Mouse (Mus musculus) NIH3T3 (cell line): ENCODE measurements around the gene Tmem138.
"Not testable (repeated sequence)": the region's sequence is repeated elsewhere in the genome, so short reads cannot be mapped to it uniquely, and the experiment has no call there.

ENCODE experiments used
- DNase-seq: peaks from one replicate; pipeline ENCODE4 v3.0.0-alpha.2; 2012; ENCODE audit warnings: low read depth

The Tmem138 gene

DNA sequence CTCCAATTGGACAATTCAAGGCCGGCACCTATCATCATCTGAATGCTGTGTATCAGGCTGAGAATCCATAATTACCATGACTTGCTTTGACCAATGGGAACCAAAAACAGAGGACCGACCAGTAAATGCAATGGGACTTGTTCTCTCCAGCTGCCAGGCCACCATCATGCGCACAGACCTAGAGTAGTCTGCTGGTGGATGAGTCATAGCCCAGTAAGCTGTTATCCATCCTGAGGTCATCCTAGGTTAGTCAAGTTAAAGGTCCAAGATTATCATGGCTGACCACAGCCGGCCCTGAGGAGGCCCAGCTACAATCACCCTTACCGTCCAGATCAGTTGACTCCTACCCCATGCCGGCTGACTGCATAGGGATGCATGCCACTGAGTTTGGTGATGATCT is 7.5 kb downstream of the Tmem138 start:
- DNase-seq, result peak; percentile 42

DNA sequence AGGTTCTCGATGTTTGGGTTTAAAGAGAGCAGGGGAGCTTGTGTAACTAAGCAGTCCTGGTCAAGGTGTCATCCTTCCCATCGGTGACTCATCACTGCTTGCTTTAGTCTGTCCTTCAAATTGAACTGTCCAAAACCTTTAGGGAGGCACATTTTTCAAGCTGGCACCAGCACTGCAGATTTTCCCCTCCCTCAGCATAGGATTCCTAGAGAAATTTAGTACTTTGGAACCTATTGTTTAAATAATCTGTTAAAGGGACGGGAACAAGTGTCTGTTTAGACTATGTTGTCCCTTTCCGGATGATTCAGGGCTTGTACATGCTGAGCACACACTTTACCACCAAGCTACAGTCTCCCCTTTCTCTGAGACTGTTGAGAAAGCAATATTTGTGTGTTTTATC is 11.9 kb downstream of the Tmem138 start:
- DNase-seq, result peak; percentile 47

DNA sequence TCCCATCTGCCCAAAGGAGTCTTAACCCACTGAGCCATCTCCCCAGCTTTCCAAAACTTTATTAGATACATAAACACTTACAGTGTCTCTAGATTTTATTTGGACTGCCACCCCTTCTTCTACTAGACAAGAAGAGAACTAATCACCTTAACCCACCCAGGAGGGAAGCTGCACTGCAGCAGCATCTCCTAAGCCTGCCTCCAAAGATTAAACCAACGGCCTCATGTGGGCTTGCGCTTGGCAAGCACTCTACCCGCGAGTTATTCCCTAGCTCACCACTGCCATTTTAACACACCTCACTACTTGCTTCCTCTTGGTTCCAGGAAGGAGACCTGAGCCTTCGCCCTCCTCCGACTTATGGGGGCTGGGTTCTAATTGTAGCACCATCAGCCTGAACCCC is 12.9 kb downstream of the Tmem138 start:
- DNase-seq, result no peak

DNA sequence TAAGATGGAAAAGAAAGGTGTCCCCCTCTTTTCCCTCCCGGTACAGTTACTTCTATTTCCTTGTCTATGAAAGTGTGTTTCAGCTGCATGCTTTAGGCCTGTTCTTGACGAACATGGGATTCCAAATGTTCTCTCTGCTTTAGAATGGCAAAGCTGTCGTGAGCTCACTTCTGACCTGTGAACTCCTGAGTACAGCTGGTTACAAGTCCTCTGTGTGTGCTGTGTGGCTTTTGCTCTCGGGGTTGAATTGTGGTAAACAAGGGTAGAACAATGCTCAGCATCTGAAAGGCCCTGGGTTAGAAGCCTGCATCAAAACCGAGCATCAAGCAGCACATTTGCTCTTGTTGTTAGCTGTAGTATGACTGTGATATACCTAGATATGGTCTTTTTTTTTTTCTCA is 14.8 kb downstream of the Tmem138 start:
- peak; percentile 57 for DNase-seq

DNA sequence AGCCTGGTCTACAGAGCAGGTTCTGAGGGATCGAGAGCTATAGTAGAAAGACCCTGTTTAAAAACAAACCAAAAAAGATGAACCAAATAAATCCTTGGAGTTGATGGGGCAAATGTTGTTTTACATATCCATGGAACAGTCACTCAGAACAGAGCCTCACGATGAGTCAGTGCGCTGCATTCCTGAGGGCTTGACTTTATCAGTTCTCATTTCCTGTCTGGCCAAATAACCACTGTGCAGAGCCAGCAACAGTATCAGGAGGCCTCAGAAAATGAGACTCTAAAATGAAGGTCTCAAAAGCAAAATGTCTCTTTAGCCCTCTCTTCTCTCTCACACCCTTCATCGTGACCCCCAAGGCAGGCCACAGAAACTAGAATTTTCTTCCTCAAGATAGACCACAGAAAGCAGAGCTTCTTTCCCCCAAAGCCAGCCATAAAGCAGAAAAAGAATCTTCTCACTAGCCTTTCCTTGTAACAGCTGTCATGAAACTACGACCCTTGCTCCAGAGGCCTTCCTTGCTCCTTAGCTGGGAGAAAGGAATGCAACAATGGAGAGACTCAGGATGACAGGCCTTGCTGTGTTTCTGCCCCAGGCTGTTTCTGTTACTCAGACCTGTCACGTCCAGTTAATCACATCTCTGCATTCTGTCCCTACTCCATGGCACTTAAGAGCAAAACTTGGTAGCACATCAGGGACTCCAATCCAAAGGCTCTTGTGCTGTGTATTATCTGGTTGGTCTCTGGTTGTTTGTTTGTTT is 15.4 kb downstream of the Tmem138 start:
- peak; percentile 91 for DNase-seq

DNA sequence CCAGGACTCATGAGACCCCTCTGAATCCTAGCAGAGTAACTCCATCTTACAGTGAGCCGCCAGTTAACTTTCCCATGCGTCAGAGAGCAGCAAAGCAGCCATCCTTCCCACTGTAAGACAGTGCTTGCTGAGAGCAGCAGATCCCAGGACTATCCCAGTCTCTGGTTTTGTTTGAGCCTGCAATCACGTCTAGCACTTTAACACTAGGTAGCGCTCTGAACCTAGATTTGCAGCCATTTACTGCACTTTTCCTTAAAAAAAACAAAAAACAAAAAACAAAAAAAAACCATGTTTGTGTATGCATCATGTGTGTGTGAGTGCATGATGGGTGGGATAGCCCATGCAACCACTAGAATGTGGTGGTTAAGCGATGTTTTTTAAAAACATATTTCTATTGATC is 17.1 kb downstream of the Tmem138 start:
- DNase-seq, result peak; percentile 89

DNA sequence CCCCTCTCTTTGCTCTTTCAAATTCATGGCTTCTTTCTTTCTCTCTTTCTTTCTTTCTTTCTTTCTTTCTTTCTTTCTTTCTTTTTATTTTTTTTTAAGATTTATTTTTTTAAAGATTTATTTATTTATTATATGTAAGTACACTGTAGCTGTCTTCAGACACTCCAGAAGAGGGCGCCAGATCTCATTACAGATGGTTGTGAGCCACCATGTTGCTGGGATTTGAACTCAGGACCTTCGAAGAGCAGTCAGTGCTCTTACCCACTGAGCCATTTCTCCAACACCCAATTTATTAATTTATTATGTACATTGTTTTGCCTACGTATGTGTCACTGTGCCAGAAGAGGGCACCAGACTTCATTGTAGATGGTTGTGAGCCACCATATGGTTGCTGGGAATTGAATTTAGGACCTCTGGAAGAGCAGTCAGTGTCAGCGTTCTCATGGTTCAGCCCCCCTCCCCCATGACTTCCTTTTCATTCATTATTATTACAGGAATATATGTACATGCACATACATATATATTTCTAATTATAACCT is 19.3 kb downstream of the Tmem138 start:
- not testable (repeated sequence) for DNase-seq

DNA sequence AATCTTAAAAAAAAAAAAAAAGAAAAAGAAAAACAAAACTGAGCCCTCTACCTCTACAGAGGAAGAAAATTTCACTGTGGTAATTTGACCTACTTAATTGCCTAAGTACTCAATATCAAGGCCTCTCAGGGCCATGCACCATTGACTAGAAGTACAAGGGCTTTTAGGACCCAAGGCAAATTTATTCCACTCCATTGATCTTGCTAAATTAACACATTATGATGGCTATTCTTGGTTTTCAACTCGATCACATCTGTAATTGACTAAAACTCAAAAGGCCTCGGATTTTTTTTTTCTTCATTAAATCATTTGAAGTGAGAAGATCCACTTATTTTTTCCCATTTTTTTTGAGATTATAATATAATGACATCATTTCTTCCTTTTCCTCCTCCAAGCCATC is 19.7 kb downstream of the Tmem138 start:
- no peak for DNase-seq

DNA sequence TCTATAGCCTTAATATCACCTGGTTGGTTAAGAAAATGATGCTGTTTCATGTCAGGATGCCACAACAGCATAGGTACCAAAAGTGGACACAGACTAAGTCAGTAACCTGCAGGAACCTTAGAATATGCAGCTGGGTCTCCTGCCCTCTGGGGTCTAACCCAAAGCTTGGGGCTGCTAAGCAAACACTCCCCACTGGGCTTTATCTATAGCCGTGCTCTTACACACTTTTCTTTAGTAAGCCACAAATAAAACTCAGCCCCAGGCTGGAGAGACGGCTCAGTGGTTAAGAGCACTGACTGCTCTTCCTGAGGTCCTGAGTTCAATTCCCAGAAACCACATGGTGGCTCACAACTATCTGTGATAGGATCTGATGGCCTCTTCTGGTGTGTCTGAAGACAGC is 20.2 kb downstream of the Tmem138 start:
- no peak for DNase-seq

DNA sequence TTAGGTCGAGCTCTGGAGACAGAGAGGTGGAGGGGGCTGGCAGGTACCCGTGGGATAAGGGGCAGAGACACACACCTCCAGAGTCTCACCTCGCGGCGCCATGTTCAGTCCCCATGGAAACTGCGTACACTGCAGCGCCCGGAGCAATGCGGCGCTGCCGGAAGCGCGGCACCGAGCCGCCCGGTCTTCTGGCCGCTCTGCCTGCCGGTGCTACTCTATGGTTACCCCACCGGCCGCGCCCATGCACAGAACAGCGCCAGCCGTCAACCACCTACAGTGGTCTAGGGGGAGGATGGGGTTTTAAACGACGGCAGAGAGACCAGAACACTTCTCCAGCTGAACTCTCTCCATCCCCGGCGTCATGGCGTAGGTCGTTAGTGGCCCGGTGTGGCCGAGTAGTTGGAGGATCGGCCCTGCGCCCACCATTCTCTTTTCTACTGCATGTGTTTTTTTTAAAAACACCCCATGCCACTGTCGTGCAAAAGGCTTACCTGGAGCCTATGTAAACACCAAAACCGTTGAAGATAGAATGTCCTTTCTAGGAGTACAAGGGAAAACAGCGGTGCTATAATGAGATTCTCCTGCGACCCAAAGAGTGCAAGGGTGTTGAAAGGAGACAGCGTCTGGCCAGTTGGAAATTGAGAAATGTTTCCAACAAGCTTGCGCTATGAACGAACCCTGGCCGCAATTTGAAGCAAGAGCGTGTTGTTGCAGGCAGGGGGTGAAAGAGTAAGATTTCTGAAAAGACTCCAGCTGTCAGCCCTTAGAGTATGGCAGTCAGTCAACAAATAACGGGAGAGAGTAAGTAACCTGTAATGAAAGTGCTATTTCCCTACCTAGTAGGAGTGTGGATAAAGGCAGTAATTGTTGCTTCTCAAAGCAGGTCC is 21.3 kb downstream of the Tmem138 start, which contains the start of gene Tmem216:
Gene Tmem216, minus strand, starts transcription at position 615 of the 887 bp plus-strand sequence.
- peak; percentile 91 for DNase-seq

DNA sequence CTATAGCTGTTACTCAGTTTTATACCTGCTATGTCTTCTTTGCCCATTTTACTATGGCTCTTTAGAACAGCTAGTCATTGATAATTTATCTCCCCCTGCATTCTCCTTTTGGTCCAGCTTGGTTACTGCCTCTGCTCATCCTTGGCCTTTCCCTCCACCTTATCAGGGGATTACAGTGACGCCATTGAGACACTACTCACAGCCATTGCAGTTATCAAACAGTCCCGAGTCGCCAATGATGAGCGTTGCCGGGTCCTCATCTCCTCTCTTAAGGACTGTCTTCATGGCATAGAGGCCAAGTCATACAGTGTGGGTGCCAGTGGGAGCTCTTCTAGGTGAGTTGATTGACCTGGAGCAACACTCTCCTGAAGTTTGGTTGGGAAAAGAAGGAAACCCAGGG is 37.7 kb downstream of the Tmem138 start:
- no peak for DNase-seq

DNA sequence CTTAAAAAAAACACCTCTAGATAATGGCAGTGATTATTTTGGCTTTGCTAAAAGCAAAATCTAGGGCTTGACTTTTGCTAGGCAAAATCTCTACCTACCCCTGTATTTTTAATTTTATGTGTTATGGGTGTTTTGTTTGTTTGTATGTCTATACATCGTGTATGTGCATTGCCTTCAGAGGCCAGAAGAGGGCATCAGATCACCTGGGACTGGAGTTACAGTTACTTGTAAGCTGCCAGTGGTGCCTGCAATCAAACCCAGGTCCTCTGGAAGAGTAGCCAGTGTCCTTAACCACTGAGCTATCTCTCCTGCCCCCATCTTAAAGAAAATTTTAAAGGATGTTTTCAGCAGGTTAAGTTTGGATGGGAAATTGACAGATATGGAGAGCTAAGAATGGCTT is 47.1 kb downstream of the Tmem138 start:
- DNase-seq, result no peak

DNA sequence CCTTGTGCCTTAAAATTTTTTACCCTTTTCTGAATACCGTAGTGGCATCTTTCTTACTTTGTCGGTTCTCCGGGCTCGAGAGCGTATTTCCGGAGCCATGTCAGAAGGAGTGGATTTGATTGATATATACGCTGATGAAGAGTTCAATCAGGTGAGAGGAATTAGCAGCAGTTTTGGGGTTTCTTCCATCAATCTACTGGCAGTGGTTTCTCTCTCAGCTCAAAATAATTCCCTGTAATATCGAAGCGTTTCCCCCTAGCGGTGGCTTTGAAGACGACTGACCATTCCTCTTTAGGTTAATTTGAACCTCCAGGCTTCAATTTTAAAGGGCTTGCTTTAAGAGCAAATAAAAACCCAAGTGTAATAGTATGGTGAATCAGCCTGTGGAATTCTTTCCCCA is 51.3 kb downstream of the Tmem138 start, which contains the start of gene Sdhaf2:
Gene Sdhaf2, minus strand, starts transcription at position 233 of the 400 bp plus-strand sequence.
- DNase-seq, result peak; percentile 76

DNA sequence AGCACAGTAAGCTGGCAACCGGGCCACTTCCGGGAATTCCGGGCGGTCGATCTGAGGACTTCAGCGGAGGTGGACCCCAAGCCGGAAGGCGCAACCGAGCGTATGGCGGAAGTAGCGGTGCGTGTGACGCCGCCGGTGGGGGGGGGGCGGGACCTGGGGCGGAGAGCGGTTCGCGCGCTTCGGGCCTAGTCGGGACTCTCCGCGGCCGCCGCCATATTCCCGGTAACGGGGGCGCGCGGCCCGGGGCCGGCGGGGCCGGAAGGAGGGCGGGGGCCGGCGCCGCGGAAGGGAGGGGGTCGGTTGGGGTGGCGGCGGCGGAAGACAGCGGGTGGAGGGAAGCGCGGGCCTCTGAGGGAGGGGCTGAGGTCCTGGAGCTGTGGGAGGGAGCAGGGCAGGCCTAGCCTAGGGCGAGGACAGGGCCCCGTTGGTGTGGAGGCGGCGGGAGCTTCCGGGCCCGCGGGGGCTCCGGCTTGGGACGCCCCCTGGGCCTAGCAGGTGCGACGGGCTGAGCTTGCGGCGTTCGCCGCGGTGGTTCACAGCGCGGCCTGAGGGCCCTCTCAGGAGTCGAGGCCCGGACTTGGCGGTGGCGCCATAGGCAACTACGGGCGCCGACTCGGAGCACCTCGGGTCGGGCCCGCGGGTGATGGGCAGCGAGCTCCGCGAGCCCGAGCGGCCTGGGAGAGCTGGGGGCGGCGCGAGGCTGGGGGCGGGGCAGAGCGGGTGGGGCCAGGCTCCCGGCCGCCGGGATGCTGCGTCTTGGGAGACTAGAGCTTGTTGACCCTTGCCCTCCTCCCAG is 51.9 kb downstream of the Tmem138 start, which contains the start of gene Cpsf7:
Gene Cpsf7, plus strand, starts transcription at position 161 of the 796 bp plus-strand sequence.
- DNase-seq, result peak; percentile 96

DNA sequence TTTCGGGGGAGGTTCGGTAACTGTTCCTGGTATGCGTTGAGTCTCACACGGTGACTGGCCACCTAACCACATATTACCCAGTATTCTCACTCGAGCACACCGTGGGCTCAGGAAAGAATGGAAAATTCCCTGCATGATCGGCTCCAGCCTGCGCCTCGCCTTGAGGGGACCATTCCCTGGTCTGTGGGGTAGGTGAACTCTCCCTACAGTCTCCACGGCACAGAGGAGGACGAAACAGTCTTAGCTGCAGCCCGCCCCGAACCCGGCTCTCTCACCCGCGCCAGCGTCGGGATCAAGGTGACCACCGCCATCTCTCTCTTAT is 52.4 kb downstream of the Tmem138 start:
- no peak for DNase-seq

DNA sequence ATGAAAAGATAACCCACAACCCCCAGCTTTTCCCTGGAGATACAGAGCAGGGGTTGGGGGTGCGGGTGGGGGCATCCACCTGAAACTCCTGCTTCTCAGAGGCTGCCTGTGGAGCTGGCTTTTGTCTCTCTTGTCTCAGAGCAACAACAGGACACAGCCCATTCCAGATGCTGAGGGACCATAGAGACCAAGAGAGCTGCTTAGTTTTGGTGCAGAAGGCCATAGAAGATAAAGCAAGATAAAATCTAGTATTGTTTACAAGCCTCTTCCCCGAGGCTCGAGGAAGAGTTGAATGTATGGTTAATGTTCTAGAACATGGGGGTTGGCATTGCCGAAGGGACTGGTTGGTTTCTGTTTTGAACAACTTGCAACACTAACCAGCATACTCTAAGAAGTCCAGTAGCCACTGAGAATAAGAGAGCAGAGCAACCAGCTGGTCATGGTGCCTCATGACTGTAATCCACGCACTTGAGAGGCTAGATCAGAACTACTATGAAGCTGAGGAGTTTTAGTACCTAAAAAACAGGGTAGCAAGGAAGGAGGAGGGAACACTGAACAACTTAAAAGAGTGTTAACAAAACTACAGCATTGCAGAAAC is 53.6 kb downstream of the Tmem138 start:
- no peak for DNase-seq

DNA sequence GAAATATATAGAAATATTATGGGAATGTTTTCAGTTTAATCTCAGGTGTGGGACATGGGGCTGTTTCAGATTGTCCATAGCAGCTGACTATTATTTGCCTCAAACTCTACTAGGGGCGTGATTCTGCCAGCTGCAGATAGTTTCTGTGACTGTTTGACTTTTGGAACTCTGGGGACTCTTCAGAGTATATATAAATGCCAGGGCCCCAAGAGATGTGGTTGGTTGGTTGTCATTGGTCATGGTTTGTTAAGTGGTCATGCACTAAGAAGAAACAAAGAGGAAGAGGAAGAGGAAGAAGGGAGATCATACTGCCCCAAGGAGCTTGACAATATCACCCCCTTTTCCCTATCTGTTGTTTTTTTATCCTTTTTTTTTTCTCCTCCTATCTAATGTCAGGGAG is 55.2 kb downstream of the Tmem138 start:
- DNase-seq, result no peak
